Mouse (Mus musculus) lung, adult 2 months (tissue): ENCODE measurements around the gene Nlrx1.

Experiments
- CTCF ChIP-seq: fragments of 200-500 bp; IDR thresholded peaks from 2 replicates; pipeline ENCODE4 v1.5.1; 2011; ENCODE audit warnings: mild to moderate bottlenecking, low read length, control low read depth; ENCODE audit not compliant: insufficient read depth
- POLR2A ChIP-seq: fragments of 200-500 bp; IDR thresholded peaks from 2 replicates; pipeline ENCODE4 v1.6.1; 2011; ENCODE audit warnings: low read depth, mild to moderate bottlenecking, control low read depth, low read length, borderline replicate concordance; ENCODE audit errors: extremely low read depth

DNA sequence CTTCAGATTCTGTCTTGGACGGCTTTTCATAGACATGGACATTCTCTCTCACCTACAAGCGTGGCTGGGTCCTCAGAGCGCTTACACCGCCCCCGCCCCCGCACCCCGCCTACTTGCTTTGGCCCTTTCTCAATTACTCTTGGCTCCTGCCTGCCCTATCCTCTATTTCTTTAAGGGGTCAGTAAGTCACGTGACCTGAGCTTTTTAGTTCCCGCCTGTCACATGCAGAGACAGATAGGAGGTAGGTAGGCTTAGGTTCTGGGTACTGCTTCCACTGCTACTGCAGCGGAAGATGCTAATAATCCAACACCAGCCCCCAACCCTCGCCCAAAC lies 20.5 kb upstream of the Nlrx1 start:
- TF ChIP-seq CTCF (no peak), POLR2A (no peak)
